Mouse (Mus musculus): ENCODE measurements at regions not wholly inside any gene's neighbourhood (a gene's known extent, or its start where the extent isn't known, plus 50 kb on each side); places are given as distances from the start of the nearest gene placed in this dataset.

GRCm38 (mm10) chr9:46938628-46939027, 59.9 kb upstream of the Gm4791 start:
- DNase-seq = no peak

- no peak for DNase-seq
Measured at GRCm38 (mm10) chr9:46925641-46926040, 72.9 kb upstream of the Gm4791 start.

GRCm38 (mm10) chr9:46920081-46920480, 78.5 kb upstream of the Gm4791 start:
- no peak for DNase-seq

- DNase-seq = no peak
Measured at GRCm38 (mm10) chr9:46913238-46913637, 85.3 kb upstream of the Gm4791 start.

GRCm38 (mm10) chr9:46909412-46910013, 89.0 kb upstream of the Gm4791 start:
- DNase-seq = no peak

GRCm38 (mm10) chr9:46905081-46905480, 93.5 kb upstream of the Gm4791 start:
- DNase-seq = no peak

- DNase-seq = no peak
Measured at GRCm38 (mm10) chr9:46903491-46904220, 94.9 kb upstream of the Gm4791 start.

- no peak for DNase-seq
Measured at GRCm38 (mm10) chr9:46899283-46899682, 99.3 kb upstream of the Gm4791 start.

GRCm38 (mm10) chr9:46898120-46898519, 100.4 kb upstream of the Gm4791 start:
- DNase-seq = no peak

- DNase-seq = no peak
Measured at GRCm38 (mm10) chr9:46891829-46892228, 106.7 kb upstream of the Gm4791 start.

- no peak for DNase-seq
Measured at GRCm38 (mm10) chr9:46889933-46890662, 108.4 kb upstream of the Gm4791 start.

- no peak for DNase-seq
Measured at GRCm38 (mm10) chr9:46871211-46871994, 127.1 kb upstream of the Gm4791 start.

GRCm38 (mm10) chr9:46863934-46864333, 134.6 kb upstream of the Gm4791 start:
- DNase-seq = no peak

- no peak for DNase-seq
Measured at GRCm38 (mm10) chr9:46851753-46852152, 146.8 kb upstream of the Gm4791 start.

GRCm38 (mm10) chr9:46851336-46851735, 147.2 kb upstream of the Gm4791 start:
- no peak for DNase-seq

GRCm38 (mm10) chr9:46845276-46845675, 153.3 kb upstream of the Gm4791 start:
- no peak for DNase-seq

GRCm38 (mm10) chr9:46843781-46844180, 154.8 kb upstream of the Gm4791 start:
- no peak for DNase-seq

- DNase-seq = no peak
Measured at GRCm38 (mm10) chr9:46841571-46841970, 157.0 kb upstream of the Gm4791 start.

- no peak for DNase-seq
Measured at GRCm38 (mm10) chr9:46835261-46835660, 163.3 kb upstream of the Gm4791 start.

GRCm38 (mm10) chr9:46830746-46831560, 167.6 kb upstream of the Gm4791 start:
- DNase-seq = no peak

GRCm38 (mm10) chr9:46830316-46830715, 168.2 kb upstream of the Gm4791 start:
- DNase-seq = no peak

- no peak for DNase-seq
Measured at GRCm38 (mm10) chr9:46824703-46825102, 173.8 kb upstream of the Gm4791 start.
